Mouse (Mus musculus): ENCODE measurements at regions not wholly inside any gene's neighbourhood (a gene's known extent, or its start where the extent isn't known, plus 50 kb on each side); places are given as distances from the start of the nearest gene placed in this dataset.
"Not testable (repeated sequence)": the region's sequence is repeated elsewhere in the genome, so short reads cannot be mapped to it uniquely, and the experiment has no call there.

GRCm38 (mm10) chr14:102150410-102150809, 420.7 kb downstream of the Lmo7 start:
- not testable (repeated sequence) for H3K4me2 ChIP-seq; H3K9me3 ChIP-seq (ENCODE audit: control insufficient read depth, low read length); H3K4me3 ChIP-seq (ENCODE audit: low read depth, low read length); ATAC-seq (replicated peaks; ENCODE audit: low FRiP score); H3K36me3 ChIP-seq (ENCODE audit: control insufficient read depth, insufficient read depth, low read length); H3K9ac ChIP-seq (ENCODE audit: low read depth, low read length); H3K27ac ChIP-seq (ENCODE audit: low read depth, low read length); H3K4me1 ChIP-seq (replicated peaks; ENCODE audit: control insufficient read depth, insufficient read depth, low read length); DNase-seq (ENCODE audit: low spot score); H3K27me3 ChIP-seq (replicated peaks; ENCODE audit: control insufficient read depth, insufficient read depth, low read length)
- 79% methylated on average over 4 of the region's 4 CpGs for WGBS

GRCm38 (mm10) chr14:102142720-102143119, 413.0 kb downstream of the Lmo7 start:
- 67% methylated on average over 2 of the region's 2 CpGs for WGBS
- Histone ChIP-seq H3K4me2 (no peak overlapping the region), H3K4me1 (replicated peaks; ENCODE audit: control insufficient read depth, insufficient read depth, low read length) (no peaks in the 10 kb centered on the region), H3K27me3 (replicated peaks; ENCODE audit: control insufficient read depth, insufficient read depth, low read length) (no peaks in the 10 kb centered on the region), H3K4me3 (ENCODE audit: low read depth, low read length) (no peak overlapping the region), H3K9me3 (ENCODE audit: control insufficient read depth, low read length) (no peaks in the 10 kb centered on the region), H3K27ac (ENCODE audit: low read depth, low read length) (no peak overlapping the region), H3K36me3 (ENCODE audit: control insufficient read depth, insufficient read depth, low read length) (no peaks in the 10 kb centered on the region), H3K9ac (ENCODE audit: low read depth, low read length) (no peak overlapping the region)
- no peak for DNase-seq (ENCODE audit: low spot score)
- no peak for ATAC-seq (replicated peaks; ENCODE audit: low FRiP score)

GRCm38 (mm10) chr14:102138936-102139335, 409.2 kb downstream of the Lmo7 start:
- Histone ChIP-seq H3K4me1 (replicated peaks; ENCODE audit: control insufficient read depth, insufficient read depth, low read length) (no peaks in the 10 kb centered on the region), H3K9me3 (ENCODE audit: control insufficient read depth, low read length) (no peaks in the 10 kb centered on the region), H3K27ac (ENCODE audit: low read depth, low read length) (no peak overlapping the region), H3K27me3 (replicated peaks; ENCODE audit: control insufficient read depth, insufficient read depth, low read length) (no peaks in the 10 kb centered on the region), H3K4me3 (ENCODE audit: low read depth, low read length) (no peak overlapping the region), H3K4me2 (no peak overlapping the region), H3K36me3 (ENCODE audit: control insufficient read depth, insufficient read depth, low read length) (no peaks in the 10 kb centered on the region), H3K9ac (ENCODE audit: low read depth, low read length) (no peak overlapping the region)
- WGBS = 69% methylated on average over 1 of the region's 1 CpGs
- DNase-seq (ENCODE audit: low spot score) (no peak), ATAC-seq (replicated peaks; ENCODE audit: low FRiP score) (no peak)

DNA sequence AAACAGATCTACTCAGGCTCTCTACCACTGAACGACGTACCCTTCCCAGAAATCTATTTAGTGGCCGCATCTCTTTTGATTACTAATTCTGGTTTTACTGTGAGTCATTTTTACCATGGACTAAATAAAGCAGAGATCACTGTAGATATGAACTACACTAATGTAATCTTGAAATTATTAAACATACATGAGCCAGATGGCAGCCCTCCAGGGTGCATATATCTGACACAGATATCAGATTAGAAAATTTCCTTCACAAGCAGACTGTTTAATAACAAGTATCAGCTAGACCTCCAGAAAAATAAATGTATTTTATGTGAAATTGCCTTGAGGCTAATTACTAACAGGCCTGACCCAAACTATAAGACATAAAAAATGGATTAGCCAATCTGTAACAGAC, 388.4 kb downstream of the Lmo7 start:
- no peak for DNase-seq (ENCODE audit: low spot score)
- H3K4me3 ChIP-seq (ENCODE audit: low read depth, low read length) = no peak overlapping the region

GRCm38 (mm10) chr14:102106165-102106564, 376.4 kb downstream of the Lmo7 start:
- Histone ChIP-seq H3K36me3 (ENCODE audit: control insufficient read depth, insufficient read depth, low read length) (no peaks in the 10 kb centered on the region), H3K27ac (ENCODE audit: low read depth, low read length) (no peak overlapping the region), H3K4me2 (no peak overlapping the region), H3K4me1 (replicated peaks; ENCODE audit: control insufficient read depth, insufficient read depth, low read length) (no peaks in the 10 kb centered on the region), H3K9me3 (ENCODE audit: control insufficient read depth, low read length) (no peaks in the 10 kb centered on the region), H3K9ac (ENCODE audit: low read depth, low read length) (no peak overlapping the region), H3K4me3 (ENCODE audit: low read depth, low read length) (no peak overlapping the region), H3K27me3 (replicated peaks; ENCODE audit: control insufficient read depth, insufficient read depth, low read length) (no peaks in the 10 kb centered on the region)
- ATAC-seq (replicated peaks; ENCODE audit: low FRiP score) = no peak
- WGBS = 83% methylated on average over 3 of the region's 3 CpGs
- no peak for DNase-seq (ENCODE audit: low spot score)

More for the DNA sequence above, 388.4 kb downstream of the Lmo7 start:
- H3K9ac ChIP-seq (ENCODE audit: low read depth, low read length) = no peak overlapping the region
- no peaks in the 10 kb centered on the region for H3K27me3 ChIP-seq (replicated peaks; ENCODE audit: control insufficient read depth, insufficient read depth, low read length)
- H3K9me3 ChIP-seq (ENCODE audit: control insufficient read depth, low read length) = no peaks in the 10 kb centered on the region
- H3K4me2 ChIP-seq = no peak overlapping the region
- no peaks in the 10 kb centered on the region for H3K36me3 ChIP-seq (ENCODE audit: control insufficient read depth, insufficient read depth, low read length)
- WGBS = 84% methylated on average over 3 of the region's 3 CpGs
- H3K4me1 ChIP-seq (replicated peaks; ENCODE audit: control insufficient read depth, insufficient read depth, low read length) = no peaks in the 10 kb centered on the region
- ATAC-seq (replicated peaks; ENCODE audit: low FRiP score) = no peak
- H3K27ac ChIP-seq (ENCODE audit: low read depth, low read length) = no peak overlapping the region

DNA sequence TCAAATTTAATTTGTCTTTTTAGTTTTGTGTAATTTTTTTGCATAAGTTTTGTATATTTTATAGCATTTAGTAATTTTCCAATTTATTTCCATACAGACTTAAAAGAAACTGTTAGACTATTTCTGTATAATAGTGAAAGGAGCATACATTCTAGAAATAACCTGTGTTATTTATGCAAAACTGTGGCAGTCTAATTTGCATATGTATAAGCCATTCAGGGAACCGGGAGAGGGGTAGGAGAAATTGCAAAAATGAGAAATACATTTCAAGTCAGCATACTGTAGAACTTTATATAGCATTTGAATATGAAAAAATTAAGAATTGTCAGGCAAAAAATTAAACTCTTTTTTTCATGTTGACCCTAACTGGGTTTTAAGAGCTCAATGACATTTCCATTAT, 364.3 kb downstream of the Lmo7 start:
- Histone ChIP-seq H3K27ac (ENCODE audit: low read depth, low read length) (no peak overlapping the region), H3K9ac (ENCODE audit: low read depth, low read length) (no peak overlapping the region), H3K36me3 (ENCODE audit: control insufficient read depth, insufficient read depth, low read length) (no peaks in the 10 kb centered on the region), H3K27me3 (replicated peaks; ENCODE audit: control insufficient read depth, insufficient read depth, low read length) (no peaks in the 10 kb centered on the region), H3K4me1 (replicated peaks; ENCODE audit: control insufficient read depth, insufficient read depth, low read length) (no peaks in the 10 kb centered on the region), H3K4me3 (ENCODE audit: low read depth, low read length) (no peak overlapping the region), H3K4me2 (no peak overlapping the region), H3K9me3 (ENCODE audit: control insufficient read depth, low read length) (no peaks in the 10 kb centered on the region; the same call in 1 of the 2 replicates)
- ATAC-seq (replicated peaks; ENCODE audit: low FRiP score) (no peak), DNase-seq (ENCODE audit: low spot score) (no peak)
- WGBS = 66% methylated on average over 1 of the region's 1 CpGs

DNA sequence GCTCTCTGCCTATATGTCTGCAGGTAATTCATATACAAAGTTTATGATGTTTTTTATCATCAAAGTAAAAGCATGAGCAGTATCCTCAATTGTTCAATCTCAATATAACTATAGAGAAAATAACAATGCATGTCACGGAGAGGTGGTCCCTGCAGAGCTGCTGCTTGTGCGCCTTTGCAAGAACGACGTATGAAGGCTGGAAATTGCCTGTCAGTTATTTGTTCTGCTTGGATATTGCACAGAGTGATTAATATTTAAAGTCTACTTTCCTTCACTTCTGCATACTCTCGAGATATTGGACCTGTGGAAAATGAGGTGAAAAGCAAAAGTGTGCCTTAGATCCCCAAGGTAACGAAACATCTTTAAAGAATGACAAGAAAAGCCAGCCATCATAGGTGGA, 362.8 kb downstream of the Lmo7 start:
- no peak for ATAC-seq (replicated peaks; ENCODE audit: low FRiP score)
- no peak overlapping the region for H3K27ac ChIP-seq (ENCODE audit: low read depth, low read length)

DNA sequence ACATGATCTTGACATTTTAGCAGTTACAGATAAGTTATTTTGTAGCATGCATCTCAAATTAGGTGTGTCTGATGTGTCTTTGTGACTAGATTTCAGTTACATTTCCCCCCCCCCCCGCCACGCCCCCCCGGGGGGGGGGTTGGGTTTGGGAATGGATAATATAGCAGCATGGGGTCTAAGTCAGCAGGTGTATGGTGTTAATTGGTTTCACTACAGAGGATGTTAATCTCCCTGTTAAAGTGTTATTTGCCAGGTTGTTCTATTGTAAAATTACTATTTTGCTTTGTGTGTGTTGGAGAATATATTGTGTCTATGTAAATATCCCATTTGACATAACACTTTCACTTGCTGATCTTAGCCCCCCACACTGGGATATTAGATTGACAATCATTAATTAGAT, 319.2 kb downstream of the Lmo7 start:
- H3K4me2 ChIP-seq = no peak overlapping the region
- ATAC-seq (replicated peaks; ENCODE audit: low FRiP score) = no peak
- H3K9me3 ChIP-seq (ENCODE audit: control insufficient read depth, low read length) = no peaks in the 10 kb centered on the region
- no peaks in the 10 kb centered on the region for H3K27me3 ChIP-seq (replicated peaks; ENCODE audit: control insufficient read depth, insufficient read depth, low read length)
- H3K36me3 ChIP-seq (ENCODE audit: control insufficient read depth, insufficient read depth, low read length) = no peaks in the 10 kb centered on the region
- H3K9ac ChIP-seq (ENCODE audit: low read depth, low read length) = no peak overlapping the region
- WGBS = 16% methylated on average over 3 of the region's 3 CpGs
- no peak for DNase-seq (ENCODE audit: low spot score)
- H3K4me1 ChIP-seq (replicated peaks; ENCODE audit: control insufficient read depth, insufficient read depth, low read length) = no peaks in the 10 kb centered on the region
- H3K4me3 ChIP-seq (ENCODE audit: low read depth, low read length) = no peak overlapping the region
- H3K27ac ChIP-seq (ENCODE audit: low read depth, low read length) = no peak overlapping the region

More for the DNA sequence above, 362.8 kb downstream of the Lmo7 start:
- Histone ChIP-seq H3K9me3 (ENCODE audit: control insufficient read depth, low read length) (no peaks in the 10 kb centered on the region; the same call in 1 of the 2 replicates), H3K9ac (ENCODE audit: low read depth, low read length) (no peak overlapping the region), H3K36me3 (ENCODE audit: control insufficient read depth, insufficient read depth, low read length) (no peaks in the 10 kb centered on the region), H3K4me1 (replicated peaks; ENCODE audit: control insufficient read depth, insufficient read depth, low read length) (no peaks in the 10 kb centered on the region), H3K4me3 (ENCODE audit: low read depth, low read length) (no peak overlapping the region), H3K4me2 (no peak overlapping the region), H3K27me3 (replicated peaks; ENCODE audit: control insufficient read depth, insufficient read depth, low read length) (no peaks in the 10 kb centered on the region)
- no peak for DNase-seq (ENCODE audit: low spot score)
- 78% methylated on average over 6 of the region's 6 CpGs for WGBS

DNA sequence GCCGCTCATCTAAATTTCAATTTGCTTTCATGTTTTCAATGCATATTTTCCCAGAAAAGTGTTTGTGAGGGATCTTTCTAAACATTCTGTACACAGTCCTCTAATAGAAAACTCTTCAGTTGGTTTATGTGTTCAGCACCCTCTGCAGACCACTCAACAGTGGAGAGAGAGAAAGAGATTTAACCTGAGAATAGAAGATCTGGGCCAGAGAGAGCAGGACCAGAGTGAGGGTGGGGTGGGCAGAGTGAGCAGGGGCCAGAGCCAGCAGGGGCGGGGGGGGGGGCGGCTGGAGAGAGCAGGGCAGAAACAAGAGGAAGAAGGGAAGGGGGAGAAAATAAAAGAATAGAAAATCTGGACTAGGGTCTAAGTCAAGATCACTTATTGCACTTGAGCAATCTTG, 318.7 kb downstream of the Lmo7 start:
- H3K36me3 ChIP-seq (ENCODE audit: control insufficient read depth, insufficient read depth, low read length) = no peaks in the 10 kb centered on the region
- H3K27me3 ChIP-seq (replicated peaks; ENCODE audit: control insufficient read depth, insufficient read depth, low read length) = no peaks in the 10 kb centered on the region
- ATAC-seq (replicated peaks; ENCODE audit: low FRiP score) = no peak
- WGBS = 56% methylated on average over 2 of the region's 3 CpGs
- H3K27ac ChIP-seq (ENCODE audit: low read depth, low read length) = no peak overlapping the region
- no peaks in the 10 kb centered on the region for H3K9me3 ChIP-seq (ENCODE audit: control insufficient read depth, low read length)
- no peak overlapping the region for H3K9ac ChIP-seq (ENCODE audit: low read depth, low read length)
- no peak overlapping the region for H3K4me3 ChIP-seq (ENCODE audit: low read depth, low read length)
- H3K4me1 ChIP-seq (replicated peaks; ENCODE audit: control insufficient read depth, insufficient read depth, low read length) = no peaks in the 10 kb centered on the region
- no peak for DNase-seq (ENCODE audit: low spot score)
- no peak overlapping the region for H3K4me2 ChIP-seq

Data from liver, embryonic 11.5 days (tissue).